Mouse (Mus musculus) right cerebral cortex, postnatal 36 days (tissue): ENCODE measurements around the gene Bmp8b.
"Not testable (repeated sequence)": the region's sequence is repeated elsewhere in the genome, so short reads cannot be mapped to it uniquely, and the experiment has no call there.

Experiments
- DNase-seq, 2 experiments: peaks; one replicate each; pipeline ENCODE4 v3.0.0; 2022; ENCODE audit warnings: low spot score in 2 of 2, mixed read lengths in 1 of 2

The Bmp8b gene

DNA sequence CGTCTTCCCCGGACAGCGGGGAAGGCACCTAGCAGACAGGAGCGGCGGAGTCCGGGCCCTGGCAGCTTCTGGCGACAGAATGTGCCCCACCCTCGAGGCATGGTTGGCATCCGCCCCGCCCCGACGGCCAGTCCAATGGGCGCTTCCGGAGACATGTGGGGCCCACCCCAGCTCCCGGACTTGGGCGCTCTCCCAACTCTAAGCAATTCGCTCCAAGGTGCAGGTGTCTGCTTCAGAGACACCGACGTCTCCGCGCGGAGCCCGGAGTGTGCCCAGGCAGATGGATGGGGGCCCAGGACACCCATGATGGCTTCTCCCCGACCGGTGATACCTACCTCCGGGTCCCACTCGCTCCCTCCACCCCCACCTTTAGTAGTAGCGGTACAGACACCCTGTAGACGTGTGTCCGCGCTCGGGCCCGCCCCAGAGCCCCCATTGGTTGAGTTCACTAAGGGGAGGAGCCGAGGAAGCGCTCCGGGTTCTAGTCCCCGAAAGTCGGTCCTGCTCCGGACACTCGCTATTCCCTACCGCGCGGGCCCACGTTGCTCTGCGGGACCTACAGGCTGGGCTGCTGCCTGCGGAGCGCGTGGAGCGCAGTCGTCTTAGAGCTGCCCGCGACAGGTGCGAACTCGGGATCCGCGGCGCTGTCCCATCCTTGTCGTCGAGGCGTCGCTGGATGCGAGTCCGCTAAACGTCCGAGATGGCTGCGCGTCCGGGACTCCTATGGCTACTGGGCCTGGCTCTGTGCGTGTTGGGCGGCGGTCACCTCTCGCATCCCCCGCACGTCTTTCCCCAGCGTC lies at the start of gene Bmp8b:
Gene Bmp8b, plus strand, starts transcription at position 515 of the 800 bp plus-strand sequence.
- no peak for DNase-seq

DNA sequence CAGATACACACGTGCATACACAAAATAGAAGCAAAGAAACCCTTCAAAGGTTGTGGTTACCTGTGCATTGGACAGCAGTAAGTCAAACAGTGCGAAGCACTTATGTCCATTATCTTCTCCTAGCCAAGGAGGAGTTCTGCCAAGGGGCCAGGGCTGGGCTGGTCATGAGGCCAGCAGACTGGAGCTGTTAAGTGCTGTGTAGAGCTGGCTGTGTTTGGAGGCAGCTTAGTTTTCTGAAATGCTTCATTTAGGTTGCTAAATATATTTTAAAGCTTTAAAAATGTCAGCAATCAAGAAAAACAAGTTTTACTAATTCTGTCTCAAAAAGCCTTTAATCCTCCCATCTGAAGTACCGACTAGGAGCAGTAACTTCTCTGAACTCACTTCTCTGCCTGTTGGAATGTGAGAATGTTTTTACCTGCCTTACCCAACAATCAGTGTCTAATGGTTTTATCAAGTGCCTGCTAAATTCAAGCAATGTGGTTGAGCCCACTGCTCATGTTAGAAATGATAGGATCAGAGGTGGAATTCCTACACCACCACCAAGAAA lies 48.3 kb upstream of the Bmp8b start:
- DNase-seq: no peak

DNA sequence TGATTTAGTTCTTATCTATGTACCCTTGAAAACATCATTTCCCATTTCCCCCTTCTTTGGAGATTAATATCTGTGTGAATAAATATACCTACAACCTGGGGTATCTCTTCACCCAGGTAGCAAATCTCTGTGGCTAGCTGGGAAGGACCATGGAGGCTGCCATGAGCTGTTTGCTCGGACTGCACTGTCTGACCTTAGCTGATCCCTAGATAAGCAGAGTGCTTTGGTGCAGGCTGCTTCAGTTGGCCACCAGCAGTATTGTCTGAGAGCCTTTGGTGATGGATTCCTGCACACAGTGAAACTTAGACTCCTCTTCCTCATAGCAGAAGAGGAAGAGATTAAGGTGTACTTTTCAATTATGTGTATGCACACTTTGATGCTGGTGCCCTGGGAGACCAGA lies 47.0 kb upstream of the Bmp8b start:
- DNase-seq: no peak

DNA sequence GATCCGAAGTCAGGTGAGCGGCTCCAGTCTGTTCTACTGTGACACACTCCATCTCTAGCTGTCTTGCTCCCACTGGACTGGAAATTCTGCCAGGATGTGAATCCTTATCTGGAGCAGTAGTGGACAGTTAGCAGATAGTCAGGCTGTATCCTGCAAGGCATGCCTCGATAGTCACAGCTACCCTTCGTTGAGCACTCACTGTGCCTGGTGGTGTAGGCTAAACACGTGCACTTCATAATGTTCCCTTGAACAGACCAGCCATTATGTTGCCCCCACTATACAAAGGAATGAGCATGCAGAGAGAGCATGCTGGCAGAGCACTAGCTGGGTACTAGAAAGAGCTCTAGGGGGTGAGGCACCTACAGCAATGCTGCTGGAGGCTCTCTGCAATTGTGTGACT lies 43.2 kb upstream of the Bmp8b start:
- DNase-seq: no peak

DNA sequence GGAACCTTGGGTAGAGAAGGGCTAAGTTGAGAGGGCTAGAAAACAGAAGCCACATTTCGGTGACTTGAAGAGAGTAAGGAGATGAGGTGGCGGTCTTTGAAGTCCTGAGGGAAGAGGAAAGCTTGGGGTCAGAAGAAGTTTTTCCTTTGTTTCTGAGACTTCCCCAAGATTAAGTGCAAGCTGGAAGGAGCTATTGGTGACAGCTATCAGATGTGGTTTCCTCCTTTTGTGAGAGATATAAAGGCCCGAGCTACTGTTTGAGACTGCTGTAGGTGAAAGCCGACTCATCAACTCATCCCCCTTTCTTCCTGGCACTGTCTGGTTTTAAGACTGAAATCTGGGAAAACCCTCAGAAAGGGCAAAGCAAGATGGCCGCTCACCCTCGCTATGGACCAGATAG lies 36.3 kb upstream of the Bmp8b start:
- no peak for DNase-seq

DNA sequence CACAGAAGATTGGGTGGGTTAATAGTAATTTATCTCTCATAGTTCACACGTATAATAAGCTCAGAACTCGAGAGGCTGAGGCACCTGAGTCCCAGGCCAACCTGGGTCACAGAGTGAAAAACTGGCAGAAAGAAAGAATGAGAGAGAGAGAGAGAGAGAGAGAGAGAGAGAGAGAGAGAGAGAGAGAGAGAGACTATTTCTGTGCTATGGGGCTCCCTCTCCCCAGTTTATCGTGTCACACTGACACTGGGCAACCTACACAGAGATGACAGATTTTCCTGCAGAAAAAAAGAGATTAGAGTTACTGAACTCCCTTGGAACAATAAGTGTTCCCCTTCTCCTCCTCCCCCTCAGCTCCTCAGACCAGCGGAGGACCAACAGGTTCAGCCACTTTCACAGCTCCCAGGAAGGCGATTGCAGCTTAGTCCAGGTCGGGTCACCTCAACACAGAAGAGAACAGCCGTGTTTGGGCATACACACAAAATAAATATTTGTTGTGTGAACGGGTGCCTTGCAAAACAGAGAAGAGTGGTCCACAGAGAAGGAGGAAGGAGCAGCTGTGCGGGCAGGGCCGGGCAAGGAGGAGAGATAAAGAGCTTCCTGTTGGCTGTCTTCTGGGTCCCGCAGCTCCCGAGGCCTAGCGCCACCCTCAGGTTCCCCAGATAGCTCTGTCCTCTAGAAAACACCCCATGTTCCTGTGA lies 33.5 kb upstream of the Bmp8b start:
- DNase-seq: no peak

DNA sequence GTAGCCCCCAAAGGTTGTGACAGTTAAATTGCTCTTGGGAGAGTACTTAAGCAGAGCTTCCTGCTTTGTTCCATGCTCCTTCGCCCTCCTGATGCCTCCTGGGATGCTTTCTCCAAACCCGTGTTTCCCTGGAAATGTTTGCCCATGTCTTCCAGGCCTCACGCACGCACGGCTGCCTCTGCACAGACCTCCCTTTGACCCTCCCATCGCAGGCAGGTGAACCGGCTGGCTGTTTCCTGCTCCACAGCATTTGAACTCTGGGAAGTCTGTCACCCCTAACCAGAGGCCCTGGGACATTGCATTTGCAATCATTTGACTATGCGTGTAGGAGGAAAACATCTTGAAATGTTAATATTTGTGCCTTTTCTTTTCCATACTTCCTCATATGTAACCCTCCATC lies 28.0 kb upstream of the Bmp8b start:
- no peak for DNase-seq

DNA sequence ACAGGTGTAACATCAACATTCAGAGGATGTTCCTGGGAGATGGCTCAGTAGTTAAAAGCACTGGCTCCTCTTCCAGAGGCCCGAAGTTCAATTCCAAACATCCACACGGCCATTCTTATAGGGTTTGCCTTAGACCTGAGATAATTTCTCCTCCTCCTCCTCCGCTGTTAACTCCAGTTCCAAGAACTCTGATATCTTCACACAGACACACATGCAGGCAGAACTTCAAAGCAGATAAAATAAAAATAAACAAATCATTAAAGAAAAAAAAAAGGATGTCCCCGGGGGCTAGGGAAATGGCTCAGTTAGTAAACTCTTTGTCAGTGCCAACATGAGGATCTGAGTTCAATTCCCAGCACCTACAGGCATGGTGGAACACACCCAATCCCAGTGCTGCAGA lies 26.7 kb upstream of the Bmp8b start:
- DNase-seq: no peak

DNA sequence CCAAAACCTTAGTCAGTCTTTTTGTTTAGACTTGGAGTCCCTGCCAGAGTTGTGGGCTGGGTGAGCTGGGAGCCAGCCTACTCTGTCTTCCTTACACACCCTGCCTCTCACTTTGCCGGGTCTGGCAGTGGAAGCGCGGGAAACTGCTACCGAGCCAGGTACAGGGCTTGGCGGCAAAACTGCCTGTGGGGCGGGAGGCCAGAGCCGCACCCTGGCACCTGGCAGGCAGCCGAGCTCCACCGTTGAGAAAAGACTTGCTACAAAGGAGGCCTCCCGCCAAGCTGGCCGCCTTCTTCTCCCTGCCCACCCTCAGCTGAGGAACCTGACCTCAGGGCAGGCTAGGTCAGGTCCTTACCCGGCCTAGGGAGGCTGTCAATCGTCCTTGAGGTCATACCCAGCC lies 24.2 kb upstream of the Bmp8b start:
- DNase-seq: peak; percentile 32 to 44

DNA sequence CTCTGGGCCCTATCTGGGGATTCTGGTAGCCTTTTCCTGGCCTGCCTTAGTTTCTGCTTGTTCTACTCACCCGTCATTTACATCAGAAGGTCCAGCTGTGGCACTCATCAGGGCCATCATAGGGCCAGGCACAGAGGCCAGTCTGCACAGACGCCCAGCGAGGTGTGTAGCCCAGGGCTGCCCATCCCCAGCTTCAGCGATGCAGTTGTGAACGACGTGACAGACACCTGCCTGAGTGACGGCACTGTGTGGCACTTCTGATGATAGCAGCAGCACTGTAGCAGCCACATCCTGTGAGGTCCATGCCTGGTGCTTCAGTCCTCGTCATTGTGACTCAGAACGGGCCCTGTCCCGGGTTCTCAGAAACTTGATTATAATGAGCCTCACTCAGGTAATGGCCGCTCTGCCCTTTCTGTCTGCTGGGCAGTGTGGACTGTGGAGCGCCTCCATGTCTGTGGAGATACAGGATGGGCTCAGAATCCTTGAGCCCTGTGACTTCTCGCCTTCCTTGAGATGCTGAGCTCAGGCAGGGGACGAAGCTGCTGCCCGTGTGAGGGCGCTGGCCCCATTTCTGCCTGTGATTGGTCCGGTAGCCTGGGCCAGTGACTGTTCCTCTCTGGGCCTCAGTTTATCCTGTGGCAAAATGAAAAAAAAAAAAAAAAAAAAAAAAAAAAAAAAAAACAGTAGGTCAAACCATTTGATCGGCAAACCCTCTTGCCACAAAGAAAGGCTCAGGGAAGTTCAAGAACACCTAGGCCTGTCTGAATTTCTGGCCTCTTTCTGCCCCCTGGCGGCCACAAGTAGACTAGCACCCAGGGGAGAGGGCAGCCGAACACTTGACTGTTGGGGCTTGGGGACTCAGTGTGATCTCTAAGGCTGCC lies 22.4 kb upstream of the Bmp8b start:
- DNase-seq: peak in 1 of 2 experiments; percentile 30

DNA sequence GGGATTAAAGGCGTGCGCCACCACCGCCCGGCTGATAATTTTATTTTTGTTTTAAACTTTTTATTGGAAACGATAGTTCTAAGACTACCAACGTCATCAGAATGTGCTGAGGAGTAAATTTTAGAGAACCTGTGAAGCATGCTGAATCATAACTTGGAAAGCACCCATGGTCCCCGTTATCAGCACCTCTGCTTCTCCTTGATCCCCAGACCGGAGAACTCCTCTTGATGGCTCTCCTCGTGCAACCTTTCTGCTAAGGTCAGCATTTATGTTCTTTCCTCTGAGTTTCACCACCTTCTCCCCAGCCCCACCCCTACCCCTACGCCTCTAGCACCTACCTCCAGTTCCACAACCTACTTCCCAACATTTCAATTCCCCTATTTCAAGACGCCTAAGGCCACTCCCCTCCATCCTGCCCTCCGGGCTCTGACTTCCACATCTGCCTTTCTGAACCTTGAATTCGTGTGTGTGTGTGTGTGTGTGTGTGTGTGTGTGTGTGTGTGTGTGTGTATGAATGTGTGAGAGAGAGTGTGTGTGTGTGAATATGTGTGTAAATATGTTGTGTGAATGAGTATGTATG lies 21.6 kb upstream of the Bmp8b start:
- DNase-seq: no peak

DNA sequence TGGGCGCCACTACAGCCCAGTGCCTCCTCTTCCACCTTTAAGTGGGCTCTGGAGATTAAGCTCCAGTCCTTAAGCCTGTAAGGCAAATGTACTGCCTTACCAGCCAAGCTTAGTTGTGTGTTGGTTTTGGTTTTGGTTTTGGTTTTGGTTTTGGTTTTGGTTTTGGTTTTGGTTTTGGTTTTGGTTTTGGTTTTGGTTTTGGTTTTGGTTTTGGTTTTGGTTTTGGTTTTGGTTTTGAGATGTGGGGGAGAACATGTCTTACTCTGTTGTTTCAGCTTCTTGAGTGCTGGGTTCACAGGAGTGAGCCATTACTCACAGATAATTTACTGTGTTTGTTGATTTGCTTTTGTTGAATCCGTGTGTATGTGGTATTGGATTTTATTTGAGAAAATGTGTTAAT lies 19.7 kb upstream of the Bmp8b start:
- no peak for DNase-seq

DNA sequence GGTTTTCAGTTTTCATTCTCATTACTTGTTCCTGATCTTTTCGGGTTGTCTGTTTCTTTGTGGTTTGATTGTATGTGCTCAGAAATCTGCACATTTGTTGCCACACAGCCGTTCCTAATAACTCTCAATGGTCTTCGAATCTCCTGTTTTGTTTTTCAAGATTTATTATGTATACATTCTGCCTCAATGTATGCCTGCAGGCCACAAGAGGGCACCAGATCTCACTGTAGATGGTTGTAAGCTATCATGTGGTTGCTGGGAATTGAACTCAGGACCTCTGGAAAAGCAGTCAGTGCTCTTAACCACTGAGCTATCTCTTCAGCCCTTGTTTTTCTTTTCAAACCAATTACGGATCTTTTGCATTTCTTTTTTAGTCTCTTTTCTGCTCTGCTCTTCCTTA lies 18.6 kb upstream of the Bmp8b start:
- no peak for DNase-seq

DNA sequence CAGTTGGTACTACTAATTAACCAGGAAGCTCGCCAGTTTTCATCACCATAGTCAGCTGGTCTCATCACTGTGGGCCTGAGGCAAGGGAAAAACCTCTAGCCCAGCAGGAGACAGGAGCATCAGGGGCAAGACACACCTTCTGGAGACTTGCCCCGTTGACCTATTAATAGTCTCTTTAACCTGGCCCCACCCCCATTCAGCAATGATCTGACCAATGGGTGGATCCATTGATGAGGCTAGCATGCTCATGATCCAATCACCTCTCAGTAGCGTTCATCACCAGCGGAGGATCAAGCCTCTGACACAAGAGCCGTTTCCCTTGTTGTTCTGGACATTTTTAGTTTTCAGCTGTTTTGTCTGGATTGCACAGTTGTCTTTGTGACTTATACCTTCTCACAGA lies 12.3 kb upstream of the Bmp8b start:
- no peak for DNase-seq

DNA sequence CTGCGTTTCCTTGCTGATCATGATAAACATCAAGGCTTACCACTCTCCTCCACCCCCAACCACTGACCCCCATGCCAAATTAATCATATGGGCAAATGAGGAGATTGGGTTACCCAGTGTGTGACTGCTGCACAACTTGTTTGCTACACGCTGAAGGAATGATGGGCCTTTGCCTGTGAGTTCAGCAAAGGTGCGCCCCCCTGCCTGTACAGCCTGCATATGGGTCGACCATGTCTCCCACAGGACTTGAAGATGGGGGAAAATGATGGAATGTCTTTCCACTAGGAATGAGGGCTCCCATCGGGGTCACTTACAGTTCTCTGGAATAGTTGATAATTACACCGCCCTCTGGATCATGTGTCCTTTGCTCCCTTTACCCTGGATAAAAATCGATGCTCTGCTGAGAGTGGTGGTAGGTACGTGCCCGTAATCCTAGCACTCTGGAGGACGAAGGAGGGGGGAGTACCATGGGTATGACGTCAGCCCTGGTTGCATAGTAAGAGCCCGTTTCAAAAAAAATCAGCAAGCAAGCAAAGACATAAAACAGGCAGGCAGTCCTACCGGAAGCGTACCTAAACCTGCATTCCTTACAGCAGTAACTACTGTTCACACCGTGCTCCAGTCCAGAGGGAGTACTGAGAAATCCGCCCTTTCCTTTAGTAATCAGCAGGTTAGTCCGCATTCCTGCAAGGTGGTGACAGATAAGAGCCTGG lies 11.7 kb upstream of the Bmp8b start:
- DNase-seq: no peak

DNA sequence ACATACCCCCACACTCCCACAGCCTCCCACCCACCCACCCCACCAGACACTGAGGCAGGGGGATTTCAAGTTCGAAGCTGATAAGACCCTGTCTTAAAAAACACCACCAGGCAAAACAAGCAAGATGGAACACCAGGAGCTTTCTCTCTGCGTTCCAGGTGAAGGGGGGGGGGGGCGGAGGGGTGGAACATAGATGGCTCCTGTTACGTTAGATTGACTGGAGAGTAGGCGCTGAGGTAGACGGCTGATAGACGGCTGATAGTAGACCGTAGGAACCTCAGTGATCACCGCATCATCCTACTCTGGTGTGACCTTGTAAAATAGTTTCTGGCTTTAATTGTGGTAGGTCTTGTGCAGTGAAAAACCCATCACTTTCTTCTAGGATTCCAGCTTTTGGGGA lies 11.1 kb upstream of the Bmp8b start:
- no peak for DNase-seq

DNA sequence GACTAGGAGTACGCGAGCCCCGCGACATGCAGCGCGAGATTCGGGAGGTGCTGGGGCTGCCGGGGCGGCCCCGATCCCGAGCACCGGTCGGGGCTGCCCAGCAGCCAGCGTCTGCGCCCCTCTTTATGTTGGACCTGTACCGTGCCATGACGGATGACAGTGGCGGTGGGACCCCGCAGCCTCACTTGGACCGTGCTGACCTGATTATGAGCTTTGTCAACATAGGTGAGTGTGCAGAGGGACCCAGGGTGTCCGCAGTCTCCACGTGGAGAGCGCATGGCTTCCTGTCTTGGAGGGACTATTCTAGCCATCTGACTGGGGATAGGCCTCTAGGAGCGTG lies 456 bp downstream of the Bmp8b start:
- no peak for DNase-seq

DNA sequence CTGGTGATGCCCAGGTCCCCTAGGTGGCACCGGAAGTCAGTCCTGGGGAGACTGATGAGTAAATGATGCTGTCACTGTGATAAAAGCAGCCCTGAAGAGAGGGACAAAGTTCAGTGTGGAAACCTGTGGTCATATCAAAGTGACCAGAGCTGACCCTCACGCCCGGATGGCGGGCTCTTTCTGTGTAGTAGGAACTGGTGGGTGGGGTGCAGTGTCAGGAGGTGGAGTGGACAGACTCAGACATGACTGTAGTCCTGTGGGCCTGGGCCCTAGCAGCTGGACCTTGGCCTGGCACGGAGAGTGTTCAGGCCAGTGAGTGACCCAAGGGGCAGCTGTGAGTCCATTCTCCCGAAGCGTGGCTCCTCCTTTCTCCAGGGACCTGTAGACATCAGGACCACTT lies 964 bp downstream of the Bmp8b start:
- DNase-seq: not testable (repeated sequence)

DNA sequence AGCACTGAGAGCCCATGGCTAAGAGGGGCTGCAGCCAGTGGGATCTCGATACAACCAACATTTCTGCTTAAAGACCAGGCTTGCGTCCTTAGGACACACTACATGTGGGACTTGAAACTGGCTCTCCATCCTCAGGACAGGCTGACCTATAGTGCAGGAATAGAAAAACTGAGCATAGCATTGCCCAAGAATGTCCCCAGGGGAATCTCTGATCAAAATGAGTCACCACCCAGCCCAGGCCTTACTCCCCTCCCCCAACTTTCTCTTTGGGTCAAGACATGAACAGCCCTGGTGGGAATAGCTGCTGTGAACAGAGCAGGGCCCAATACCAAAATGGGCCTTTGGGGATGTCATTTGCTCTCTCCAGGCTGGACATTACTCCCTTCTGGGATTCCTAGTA lies 1.9 kb downstream of the Bmp8b start:
- DNase-seq: no peak

DNA sequence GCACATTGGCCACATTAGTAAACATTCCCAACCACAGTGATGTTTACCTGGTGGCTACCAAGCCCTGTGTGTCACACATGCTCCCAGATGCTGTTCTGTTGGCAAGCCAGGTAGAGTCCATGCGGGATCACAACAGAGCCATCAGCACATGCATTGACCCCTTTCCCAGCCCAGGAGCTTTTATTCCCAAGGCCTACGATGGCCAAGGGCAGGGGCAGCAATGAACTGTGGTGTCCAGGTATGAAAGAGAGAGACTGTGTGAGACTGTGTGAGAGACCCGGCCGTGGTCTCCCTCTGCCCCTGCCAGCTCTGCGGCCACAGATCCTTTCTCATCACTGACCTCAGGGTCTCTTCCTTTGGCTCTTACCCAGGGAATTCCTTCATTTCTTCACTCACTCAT lies 3.1 kb downstream of the Bmp8b start:
- no peak for DNase-seq

DNA sequence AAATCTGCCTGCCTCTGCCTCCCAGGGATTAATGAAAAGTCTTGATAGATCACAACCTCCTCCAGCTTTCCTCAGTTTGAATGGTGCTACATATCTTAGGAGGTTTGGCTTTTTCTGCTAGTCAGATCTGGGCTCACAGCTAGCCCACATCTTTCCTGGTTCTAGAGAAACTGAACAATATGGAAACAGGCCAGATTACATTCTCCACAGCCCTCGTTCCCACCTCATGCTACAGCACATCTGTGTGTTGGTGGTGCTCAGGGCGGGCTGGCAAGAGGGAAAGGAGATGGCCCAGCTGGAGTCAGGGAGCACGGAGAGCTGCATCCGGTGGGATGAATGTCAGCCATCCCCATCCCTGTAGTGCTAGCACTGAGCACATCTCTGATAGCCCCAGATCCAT lies 5.8 kb downstream of the Bmp8b start:
- DNase-seq: peak; percentile 23 to 32
